Mouse (Mus musculus) C2C12 (cell line): Measurements from ENCODE around the gene Timm10.
A peak's percentile ranks its signal among the peaks of the same experiment; 100 is the strongest.

Source experiments
- CEBPB ChIP-seq: IDR thresholded peaks from one replicate; pipeline ENCODE4 v1.6.1; 2011; ENCODE audit warnings: low read depth, mild to moderate bottlenecking, control low read depth, moderate library complexity
- CTCF ChIP-seq: IDR thresholded peaks from one replicate; pipeline ENCODE4 v1.5.1; 2011; ENCODE audit not compliant: control insufficient read depth, insufficient read depth, insufficient read length
- FOSL1 ChIP-seq: IDR thresholded peaks from one replicate; pipeline ENCODE4 v1.8.0; 2011; ENCODE audit warnings: mild to moderate bottlenecking, low read length; ENCODE audit not compliant: poor library complexity, insufficient read depth, severe bottlenecking
- MAX ChIP-seq: IDR thresholded peaks from one replicate; pipeline ENCODE4 v1.6.1; 2011; ENCODE audit warnings: mild to moderate bottlenecking, control low read depth
- MYOG ChIP-seq: IDR thresholded peaks from one replicate; pipeline ENCODE4 v1.6.1; 2011; ENCODE audit not compliant: control insufficient read depth, insufficient read length; ENCODE audit errors: extremely low read depth
- USF1 ChIP-seq: IDR thresholded peaks from one replicate; pipeline ENCODE4 v1.6.1; 2011; ENCODE audit warnings: low read depth, mild to moderate bottlenecking, control low read depth, moderate library complexity

DNA sequence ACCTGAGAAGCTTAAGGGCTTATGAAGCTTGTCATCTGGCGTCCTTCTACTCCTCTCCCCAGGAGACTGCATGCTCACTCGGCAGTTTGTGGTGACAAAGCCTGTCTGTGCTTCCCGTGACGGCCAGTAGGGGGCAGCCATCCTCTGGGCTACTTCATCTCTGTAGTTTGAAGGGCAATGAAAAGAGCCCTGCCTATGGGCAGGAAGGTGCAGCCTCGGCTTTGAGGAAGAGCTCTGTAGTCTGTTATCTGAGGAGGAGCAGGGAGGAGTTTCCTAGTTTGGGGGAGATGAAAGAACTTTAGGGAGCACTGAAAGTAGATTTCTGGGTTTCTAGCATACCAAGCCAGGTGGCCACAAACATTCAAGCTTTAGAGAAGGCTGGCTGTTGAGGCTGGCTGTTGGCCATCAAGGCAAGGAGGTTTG, 41.7 kb downstream of the Timm10 start:
- TF ChIP-seq USF1 (no peak), MAX (no peak), CTCF (peak; percentile 59), CEBPB (no peak), FOSL1 (no peak), MYOG (no peak)
